Mouse (Mus musculus) MEL (cell line): ENCODE data around the gene Ubac2.

ENCODE experiments used
- BHLHE40 ChIP-seq: IDR thresholded peaks from 2 replicates; pipeline ENCODE4 v1.6.1; 2012; ENCODE audit warnings: low read depth, mild to moderate bottlenecking, inconsistent platforms, low read length, improper control_type of control experiment, borderline replicate concordance
- CHD1 ChIP-seq: IDR thresholded peaks from 2 replicates; pipeline ENCODE4 v1.6.1; 2012; ENCODE audit warnings: low read depth, mild to moderate bottlenecking, inconsistent platforms, low read length, improper control_type of control experiment
- CTCF ChIP-seq, 3 experiments: IDR thresholded peaks in 2 of 3; conservative IDR thresholded peaks in 1 of 3; 2 replicates each; pipeline ENCODE4 v1.5.1; 2011 to 2012; ENCODE audit warnings: low read length in 3 of 3, low read depth in 2 of 3, mild to moderate bottlenecking in 2 of 3, improper control_type of control experiment in 1 of 3, inconsistent platforms in 1 of 3, mixed read lengths in 1 of 3, moderate library complexity in 1 of 3; ENCODE audit not compliant: control insufficient read depth in 1 of 3, insufficient read depth in 1 of 3, poor library complexity in 1 of 3, severe bottlenecking in 1 of 3
- MAFK ChIP-seq: IDR thresholded peaks from 2 replicates; pipeline ENCODE4 v1.6.1; 2011; ENCODE audit warnings: low read depth, mild to moderate bottlenecking, low read length, improper control_type of control experiment, borderline replicate concordance
- MYC ChIP-seq: IDR thresholded peaks from 2 replicates; pipeline ENCODE4 v1.6.1; 2011; ENCODE audit warnings: low read depth, mild to moderate bottlenecking, low read length, improper control_type of control experiment, moderate library complexity
- POLR2A ChIP-seq, 2 experiments: IDR thresholded peaks; 2 replicates each; pipeline ENCODE4 v1.6.1; 2011 to 2012; ENCODE audit warnings: low read length in 2 of 2, mild to moderate bottlenecking in 2 of 2, control low read depth in 1 of 2, improper control_type of control experiment in 1 of 2, low read depth in 1 of 2, moderate library complexity in 1 of 2; ENCODE audit not compliant: control insufficient read depth in 1 of 2, insufficient read depth in 1 of 2, poor library complexity in 1 of 2
- POLR2AphosphoS5 ChIP-seq: IDR thresholded peaks from 2 replicates; pipeline ENCODE4 v1.6.1; 2012; ENCODE audit warnings: low read depth, borderline replicate concordance, mild to moderate bottlenecking, inconsistent platforms, low read length, moderate library complexity, mixed read lengths
- RAD21 ChIP-seq: IDR thresholded peaks from 2 replicates; pipeline ENCODE4 v1.6.1; 2011; ENCODE audit warnings: mild to moderate bottlenecking, low read depth, low read length, improper control_type of control experiment
- TBP ChIP-seq: IDR thresholded peaks from 2 replicates; pipeline ENCODE4 v1.8.0; 2011; ENCODE audit warnings: low read depth, low read length, improper control_type of control experiment

DNA sequence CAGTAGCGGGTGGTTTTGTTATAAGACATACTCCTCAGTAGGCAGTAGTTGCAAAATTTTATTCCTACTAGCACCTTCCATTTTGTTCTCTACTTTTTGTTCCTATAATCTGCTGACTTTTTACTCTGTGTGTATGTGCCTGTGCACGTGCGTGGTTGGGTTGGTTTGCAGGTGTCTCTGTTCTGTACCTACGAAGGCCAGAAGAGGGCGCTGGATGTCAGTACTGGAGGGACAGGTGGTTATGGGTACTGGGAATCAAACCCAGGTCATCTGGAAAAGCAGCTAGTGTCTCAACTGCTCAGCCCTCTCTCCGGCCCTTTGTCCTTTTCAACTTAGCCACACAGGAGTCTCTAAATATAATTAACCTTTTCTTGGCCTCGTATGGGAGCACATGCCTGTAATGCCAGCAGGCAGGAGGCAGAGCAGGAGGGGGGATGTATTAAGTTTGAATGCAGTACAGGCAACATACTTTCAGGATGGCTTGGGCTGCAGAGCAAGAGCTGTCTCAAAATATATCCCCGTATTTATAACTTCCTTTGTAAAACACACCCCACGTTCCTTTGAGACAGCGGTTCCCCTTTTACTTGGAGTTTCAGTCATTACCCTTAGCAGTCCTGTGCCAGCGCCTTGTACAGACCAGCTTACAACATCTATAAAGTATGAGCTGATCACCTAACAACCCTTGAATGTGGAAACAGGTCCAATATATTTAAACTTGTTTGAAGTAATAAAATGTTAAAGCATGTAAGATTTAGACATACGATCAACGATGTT, 160.6 kb downstream of the Ubac2 start:
- TF ChIP-seq POLR2A (IDR thresholded peaks at IDR 0.05; ENCODE audit: control insufficient read depth in 1 of 2, insufficient read depth in 1 of 2, low read depth in 1 of 2, low read length in 2 of 2, poor library complexity in 1 of 2) = no peak
- TF ChIP-seq POLR2AphosphoS5 = no peak
- no peak for TF ChIP-seq BHLHE40
- no peak for TF ChIP-seq MYC
- TF ChIP-seq TBP = no peak
- TF ChIP-seq MAFK = no peak
- TF ChIP-seq RAD21 = peak; percentile 18
- peak; percentile 20 to 54 (median 45) for TF ChIP-seq CTCF (IDR thresholded peaks at IDR 0.05 in 2 of 3, conservative IDR thresholded peaks at IDR 0.05 in 1 of 3; ENCODE audit: control insufficient read depth in 1 of 3, insufficient read depth in 1 of 3, low read depth in 2 of 3, low read length in 3 of 3, poor library complexity in 1 of 3, severe bottlenecking in 1 of 3)
- no peak for TF ChIP-seq CHD1
